Mouse (Mus musculus) neural tube, embryonic 14.5 days (tissue): ENCODE results near the gene Tbc1d4. TPM values are rescaled to one million over a fixed set of nuclear protein-coding genes. Genes with fewer than 3 reads are reported as not detected.
"Not testable (repeated sequence)": the region's sequence is repeated elsewhere in the genome, so short reads cannot be mapped to it uniquely, and the experiment has no call there.

Source experiments
- ATAC-seq: fragments of 200-750 bp; cut with Nextera tagmentation; 2 replicates; pipeline ENCODE4 v1.8.0; 2017; ENCODE audit warnings: low read depth, mild to moderate bottlenecking, moderate TSS enrichment, moderate library complexity
- H3K27ac ChIP-seq: fragments of 300-500 bp; sonication (generic); 2 replicates; pipeline ENCODE4 v1.5.1; 2014; ENCODE audit warnings: low read depth, mild to moderate bottlenecking, control low read depth, low read length, moderate library complexity, mixed read lengths
- H3K27me3 ChIP-seq: fragments of 300-500 bp; sonication (generic); 2 replicates; pipeline ENCODE4 v1.6.1; 2014; ENCODE audit warnings: low read length; ENCODE audit not compliant: control insufficient read depth, insufficient read depth
- H3K36me3 ChIP-seq: fragments of 300-500 bp; sonication (generic); 2 replicates; pipeline ENCODE4 v1.6.1; 2014; ENCODE audit warnings: low read length, mixed read lengths; ENCODE audit not compliant: control insufficient read depth, insufficient read depth
- H3K4me1 ChIP-seq: fragments of 300-500 bp; sonication (generic); 2 replicates; pipeline ENCODE4 v1.6.1; 2014; ENCODE audit warnings: low read length; ENCODE audit not compliant: control insufficient read depth, insufficient read depth
- H3K4me2 ChIP-seq: fragments of 300-500 bp; sonication (generic); 2 replicates; pipeline ENCODE4 v1.6.1; 2014; ENCODE audit warnings: mild to moderate bottlenecking, low read depth, low read length, control low read depth
- H3K4me3 ChIP-seq: fragments of 300-500 bp; sonication (generic); 2 replicates; pipeline ENCODE4 v1.5.1; 2014; ENCODE audit warnings: low read depth, low read length, control low read depth, mixed read lengths
- H3K9ac ChIP-seq: fragments of 300-500 bp; sonication (generic); replicated peaks from 2 replicates; pipeline ENCODE4 v1.6.1; 2014; ENCODE audit warnings: low read depth, mild to moderate bottlenecking, control low read depth, low read length, mixed read lengths
- H3K9me3 ChIP-seq: fragments of 300-500 bp; sonication (generic); 2 replicates; pipeline ENCODE4 v1.6.1; 2016; ENCODE audit warnings: low read length; ENCODE audit not compliant: control insufficient read depth
- WGBS: fragments of 180-500 bp; shearing (Covaris S2); extraction: QIAGEN DNeasy Blood & Tissue Kit; methylation state at CpG from one replicate; pipeline ENCODE4 v1.1.7; 2014; 5-methylcytosine and 5-hydroxymethylcytosine counted together
- polyA plus RNA-seq: library from polyadenylated mRNA; unstranded; fragments of >200 nt; fragmentation: Nextera tagmentation; extraction: Ambion mirVana; gene quantifications from 2 replicates; pipeline ENCODE4 v1.2.1, GENCODE M21; 2014

The Tbc1d4 gene
- polyA plus RNA-seq, 1 experiment from 2014 or later = 5.3 TPM

- no peak overlapping the region for H3K9ac ChIP-seq
- no peaks in the 10 kb centered on the region for H3K9me3 ChIP-seq
- no peak for ATAC-seq
- H3K4me3 ChIP-seq = no peak overlapping the region
- H3K36me3 ChIP-seq = no peaks in the 10 kb centered on the region
- H3K27me3 ChIP-seq = no peaks in the 10 kb centered on the region
- WGBS = 40% methylated on average over 3 of the region's 3 CpGs
- no peak overlapping the region for H3K27ac ChIP-seq
- H3K4me2 ChIP-seq = no peak overlapping the region
- H3K4me1 ChIP-seq = no peaks in the 10 kb centered on the region
Measured at GRCm38 (mm10) chr14:101602851-101603250, 6.1 kb downstream of the Tbc1d4 start.

- no peaks in the 10 kb centered on the region for H3K36me3 ChIP-seq
- H3K9ac ChIP-seq = no peak overlapping the region
- WGBS = 89% methylated on average over 11 of the region's 14 CpGs
- no peak for ATAC-seq
- no peaks in the 10 kb centered on the region for H3K4me1 ChIP-seq
- no peaks in the 10 kb centered on the region for H3K9me3 ChIP-seq
- H3K4me3 ChIP-seq = no peak overlapping the region
- no peak overlapping the region for H3K27ac ChIP-seq
- H3K27me3 ChIP-seq = no peaks in the 10 kb centered on the region
- no peak overlapping the region for H3K4me2 ChIP-seq
Measured at GRCm38 (mm10) chr14:101597096-101597715, 11.8 kb downstream of the Tbc1d4 start.

- Histone ChIP-seq H3K4me1 (no peaks in the 10 kb centered on the region), H3K9ac (no peak overlapping the region), H3K9me3 (no peaks in the 10 kb centered on the region), H3K27me3 (no peaks in the 10 kb centered on the region), H3K36me3 (no peaks in the 10 kb centered on the region), H3K4me3 (no peak overlapping the region), H3K4me2 (no peak overlapping the region), H3K27ac (no peak overlapping the region)
- WGBS = 97% methylated on average over 9 of the region's 9 CpGs
- no peak for ATAC-seq
Measured at GRCm38 (mm10) chr14:101596691-101597090, 12.3 kb downstream of the Tbc1d4 start.

- Histone ChIP-seq H3K27ac (no peak overlapping the region), H3K4me1 (no peaks in the 10 kb centered on the region), H3K36me3 (no peaks in the 10 kb centered on the region), H3K4me2 (no peak overlapping the region), H3K9me3 (no peaks in the 10 kb centered on the region), H3K27me3 (no peaks in the 10 kb centered on the region), H3K4me3 (no peak overlapping the region), H3K9ac (no peak overlapping the region)
- no peak for ATAC-seq
- WGBS = 92% methylated on average over 13 of the region's 13 CpGs
Measured at GRCm38 (mm10) chr14:101595301-101596080, 13.5 kb downstream of the Tbc1d4 start.

GRCm38 (mm10) chr14:101594001-101594400 is 15.0 kb downstream of the Tbc1d4 start:
- WGBS = 90% methylated on average over 5 of the region's 5 CpGs
- ATAC-seq = no peak
- Histone ChIP-seq H3K4me3 (no peak overlapping the region), H3K9ac (no peak overlapping the region), H3K36me3 (no peaks in the 10 kb centered on the region), H3K27ac (no peak overlapping the region), H3K4me2 (no peak overlapping the region), H3K27me3 (no peaks in the 10 kb centered on the region), H3K9me3 (no peaks in the 10 kb centered on the region), H3K4me1 (no peaks in the 10 kb centered on the region)

GRCm38 (mm10) chr14:101593340-101593739 is 15.7 kb downstream of the Tbc1d4 start:
- ATAC-seq = no peak
- no peaks in the 10 kb centered on the region for H3K36me3 ChIP-seq
- no peaks in the 10 kb centered on the region for H3K4me1 ChIP-seq
- 81% methylated on average over 7 of the region's 7 CpGs for WGBS
- no peaks in the 10 kb centered on the region for H3K27me3 ChIP-seq
- H3K9me3 ChIP-seq = no peaks in the 10 kb centered on the region
- no peak overlapping the region for H3K4me2 ChIP-seq
- H3K9ac ChIP-seq = no peak overlapping the region
- no peak overlapping the region for H3K27ac ChIP-seq
- no peak overlapping the region for H3K4me3 ChIP-seq

GRCm38 (mm10) chr14:101591101-101591500 is 17.9 kb downstream of the Tbc1d4 start:
- no peaks in the 10 kb centered on the region for H3K27me3 ChIP-seq
- no peak for ATAC-seq
- no peaks in the 10 kb centered on the region for H3K36me3 ChIP-seq
- no peak overlapping the region for H3K27ac ChIP-seq
- H3K9ac ChIP-seq = no peak overlapping the region
- WGBS = 71% methylated on average over 5 of the region's 5 CpGs
- H3K4me2 ChIP-seq = no peak overlapping the region
- H3K9me3 ChIP-seq = no peaks in the 10 kb centered on the region
- no peak overlapping the region for H3K4me3 ChIP-seq
- no peaks in the 10 kb centered on the region for H3K4me1 ChIP-seq

- H3K4me1 ChIP-seq, H3K27ac ChIP-seq, H3K9me3 ChIP-seq, H3K4me3 ChIP-seq, ATAC-seq, H3K27me3 ChIP-seq, H3K9ac ChIP-seq, H3K36me3 ChIP-seq, H3K4me2 ChIP-seq: not testable (repeated sequence)
- WGBS = 93% methylated on average over 2 of the region's 4 CpGs
Measured at GRCm38 (mm10) chr14:101588209-101588991, 20.6 kb downstream of the Tbc1d4 start.
